Mouse (Mus musculus): ENCODE measurements around the gene Arl3. TPM values are rescaled to one million over a fixed set of nuclear protein-coding genes. Genes with fewer than 3 reads are reported as not detected.
"Not testable (repeated sequence)": the region's sequence is repeated elsewhere in the genome, so short reads cannot be mapped to it uniquely, and the experiment has no call there.

The Arl3 gene
- polyA plus RNA-seq, 1 experiment from 2014 or later: 72.5 TPM

- Histone ChIP-seq H3K4me2 (ENCODE audit: low read length) (no peak overlapping the region), H3K9me3 (ENCODE audit: control insufficient read depth, low read length) (no peaks in the 10 kb centered on the region), H3K9ac (ENCODE audit: low read length) (no peak overlapping the region), H3K4me1 (ENCODE audit: control insufficient read depth in 2 of 2, insufficient read depth in 2 of 2, low read length in 2 of 2) (peaks cover 5 to 20% of the 10 kb centered on the region in 2 experiments; a peak in 3 of 4 replicates), H3K27ac (replicated peaks in 1 of 2; ENCODE audit: control insufficient read depth in 1 of 2, insufficient read depth in 1 of 2, low read depth in 2 of 2, low read length in 2 of 2) (no peak overlapping the region), H3K4me3 (ENCODE audit: control insufficient read depth in 1 of 2, insufficient read depth in 1 of 2, low read depth in 1 of 2, low read length in 2 of 2) (no peak overlapping the region), H3K36me3 (ENCODE audit: control insufficient read depth, insufficient read depth, low read length) (no peaks in the 10 kb centered on the region), H3K27me3 (ENCODE audit: control insufficient read depth, insufficient read depth, low read length) (no peaks in the 10 kb centered on the region)
- WGBS: 60% methylated on average over 4 of the region's 4 CpGs
- no peak for ATAC-seq (ENCODE audit: insufficient number of reproducible peaks, insufficient read depth, low FRiP score, low read depth)
Observed at GRCm38 (mm10) chr19:46575196-46575595, 2.2 kb upstream of the Arl3 start.

- Histone ChIP-seq H3K4me2 (ENCODE audit: low read length) (peak overlapping the region; percentile 82), H3K9ac (ENCODE audit: low read length) (peak overlapping the region; percentile 79), H3K36me3 (ENCODE audit: control insufficient read depth, insufficient read depth, low read length) (no peaks in the 10 kb centered on the region), H3K4me3 (ENCODE audit: control insufficient read depth in 1 of 2, insufficient read depth in 1 of 2, low read depth in 1 of 2, low read length in 2 of 2) (peak overlapping the region; percentile 67 to 90), H3K4me1 (ENCODE audit: control insufficient read depth in 2 of 2, insufficient read depth in 2 of 2, low read length in 2 of 2) (peaks cover 5 to 20% of the 10 kb centered on the region in 2 experiments; a peak in 3 of 4 replicates), H3K9me3 (ENCODE audit: control insufficient read depth, low read length) (no peaks in the 10 kb centered on the region), H3K27ac (replicated peaks in 1 of 2; ENCODE audit: control insufficient read depth in 1 of 2, insufficient read depth in 1 of 2, low read depth in 2 of 2, low read length in 2 of 2) (no peak overlapping the region), H3K27me3 (ENCODE audit: control insufficient read depth, insufficient read depth, low read length) (no peaks in the 10 kb centered on the region)
- ATAC-seq (ENCODE audit: insufficient number of reproducible peaks, insufficient read depth, low FRiP score, low read depth): no peak
- 41% methylated on average over 6 of the region's 6 CpGs for WGBS
Observed at GRCm38 (mm10) chr19:46573990-46574389, 992 bp upstream of the Arl3 start.

DNA sequence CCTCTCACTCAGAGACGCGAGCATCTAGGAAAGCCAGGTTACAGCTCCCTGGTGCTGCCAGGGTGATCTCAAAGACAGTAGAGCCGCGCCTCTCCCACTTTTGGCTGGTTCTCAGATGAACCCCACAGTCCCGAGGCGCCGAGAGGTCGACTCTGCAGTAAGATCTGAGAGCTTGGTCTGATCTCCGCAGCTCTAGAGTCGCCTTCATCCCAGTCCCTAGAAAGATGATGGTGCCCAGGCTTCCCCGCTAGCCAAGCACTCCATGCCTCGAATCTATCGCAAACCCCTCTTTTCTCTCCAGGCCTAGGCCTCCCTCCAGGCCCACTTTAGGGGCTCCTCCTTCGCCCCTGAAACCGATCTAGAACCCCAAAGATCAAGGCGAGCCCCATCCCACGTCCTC is 450 bp downstream of the Arl3 start:
- Histone ChIP-seq H3K4me2 (ENCODE audit: low read length) (peak overlapping the region; percentile 83), H3K27ac (replicated peaks in 1 of 2; ENCODE audit: control insufficient read depth in 1 of 2, insufficient read depth in 1 of 2, low read depth in 2 of 2, low read length in 2 of 2) (peak overlapping the region; percentile 55 to 56), H3K36me3 (ENCODE audit: control insufficient read depth, insufficient read depth, low read length) (no peaks in the 10 kb centered on the region), H3K9ac (ENCODE audit: low read length) (peak overlapping the region; percentile 81), H3K27me3 (ENCODE audit: control insufficient read depth, insufficient read depth, low read length) (no peaks in the 10 kb centered on the region), H3K4me1 (ENCODE audit: control insufficient read depth in 2 of 2, insufficient read depth in 2 of 2, low read length in 2 of 2) (peaks cover 0 to 12% of the 10 kb centered on the region in 2 experiments; a peak in 2 of 4 replicates), H3K4me3 (ENCODE audit: control insufficient read depth in 1 of 2, insufficient read depth in 1 of 2, low read depth in 1 of 2, low read length in 2 of 2) (peak overlapping the region; percentile 88 to 90), H3K9me3 (ENCODE audit: control insufficient read depth, low read length) (no peaks in the 10 kb centered on the region)
- peak; percentile 4; the same call in 1 of the 2 replicates for ATAC-seq (ENCODE audit: insufficient number of reproducible peaks, insufficient read depth, low FRiP score, low read depth)
- under 1% methylated on average over 17 of the region's 17 CpGs for WGBS

DNA sequence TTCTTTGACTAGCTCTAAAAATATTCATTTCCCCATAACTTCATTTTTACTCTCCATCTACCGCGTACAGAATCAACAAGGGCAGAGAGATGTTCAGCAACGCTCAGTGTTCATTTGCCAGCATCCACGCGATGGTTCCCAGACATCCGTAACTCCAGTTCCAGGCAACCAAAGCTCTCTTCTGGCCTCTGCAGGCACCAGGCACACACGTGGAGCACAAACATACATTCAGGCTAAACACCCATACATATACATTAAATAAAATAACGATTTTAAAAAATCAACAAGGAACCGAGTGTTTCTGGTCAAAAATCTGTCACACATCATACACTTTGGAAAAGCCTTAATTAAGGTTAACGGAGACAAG is 1.1 kb downstream of the Arl3 start:
- 27% methylated on average over 10 of the region's 10 CpGs for WGBS
- H3K4me1 ChIP-seq (ENCODE audit: control insufficient read depth in 2 of 2, insufficient read depth in 2 of 2, low read length in 2 of 2): peaks cover 0 to 12% of the 10 kb centered on the region in 2 experiments; a peak in 2 of 4 replicates
- peak overlapping the region; percentile 83 for H3K4me2 ChIP-seq (ENCODE audit: low read length)
- no peak for ATAC-seq (ENCODE audit: insufficient number of reproducible peaks, insufficient read depth, low FRiP score, low read depth)
- H3K27ac ChIP-seq (replicated peaks in 1 of 2; ENCODE audit: control insufficient read depth in 1 of 2, insufficient read depth in 1 of 2, low read depth in 2 of 2, low read length in 2 of 2): peak overlapping the region in 1 of 2 experiments; percentile 55; a peak in 1 of 4 replicates
- no peaks in the 10 kb centered on the region for H3K9me3 ChIP-seq (ENCODE audit: control insufficient read depth, low read length)
- H3K27me3 ChIP-seq (ENCODE audit: control insufficient read depth, insufficient read depth, low read length): no peaks in the 10 kb centered on the region
- H3K36me3 ChIP-seq (ENCODE audit: control insufficient read depth, insufficient read depth, low read length): no peaks in the 10 kb centered on the region
- H3K4me3 ChIP-seq (ENCODE audit: control insufficient read depth in 1 of 2, insufficient read depth in 1 of 2, low read depth in 1 of 2, low read length in 2 of 2): peak overlapping the region; percentile 88 to 90; a peak in 3 of 4 replicates
- H3K9ac ChIP-seq (ENCODE audit: low read length): peak overlapping the region; percentile 81

GRCm38 (mm10) chr19:46571211-46571877 is 1.7 kb downstream of the Arl3 start:
- not testable (repeated sequence) for H3K27ac ChIP-seq (replicated peaks in 1 of 2; ENCODE audit: control insufficient read depth in 1 of 2, insufficient read depth in 1 of 2, low read depth in 2 of 2, low read length in 2 of 2)

GRCm38 (mm10) chr19:46564043-46564462 is 8.9 kb downstream of the Arl3 start:
- peak overlapping the region in 1 of 2 experiments; percentile 39; a peak in 1 of 4 replicates for H3K27ac ChIP-seq (replicated peaks in 1 of 2; ENCODE audit: control insufficient read depth in 1 of 2, insufficient read depth in 1 of 2, low read depth in 2 of 2, low read length in 2 of 2)

More at GRCm38 (mm10) chr19:46571211-46571877, 1.7 kb downstream of the Arl3 start:
- not testable (repeated sequence) for H3K4me3 ChIP-seq (ENCODE audit: control insufficient read depth in 1 of 2, insufficient read depth in 1 of 2, low read depth in 1 of 2, low read length in 2 of 2); ATAC-seq (ENCODE audit: insufficient number of reproducible peaks, insufficient read depth, low FRiP score, low read depth); H3K9me3 ChIP-seq (ENCODE audit: control insufficient read depth, low read length); H3K9ac ChIP-seq (ENCODE audit: low read length); H3K36me3 ChIP-seq (ENCODE audit: control insufficient read depth, insufficient read depth, low read length); H3K27me3 ChIP-seq (ENCODE audit: control insufficient read depth, insufficient read depth, low read length)
- whole genome bisulfite sequencing: 88% methylated on average over 3 of the region's 3 CpGs
- Histone ChIP-seq H3K4me1 (ENCODE audit: control insufficient read depth in 2 of 2, insufficient read depth in 2 of 2, low read length in 2 of 2) (peaks cover 0 to 12% of the 10 kb centered on the region in 2 experiments; a peak in 2 of 4 replicates), H3K4me2 (ENCODE audit: low read length) (peak overlapping the region; percentile 83)

DNA sequence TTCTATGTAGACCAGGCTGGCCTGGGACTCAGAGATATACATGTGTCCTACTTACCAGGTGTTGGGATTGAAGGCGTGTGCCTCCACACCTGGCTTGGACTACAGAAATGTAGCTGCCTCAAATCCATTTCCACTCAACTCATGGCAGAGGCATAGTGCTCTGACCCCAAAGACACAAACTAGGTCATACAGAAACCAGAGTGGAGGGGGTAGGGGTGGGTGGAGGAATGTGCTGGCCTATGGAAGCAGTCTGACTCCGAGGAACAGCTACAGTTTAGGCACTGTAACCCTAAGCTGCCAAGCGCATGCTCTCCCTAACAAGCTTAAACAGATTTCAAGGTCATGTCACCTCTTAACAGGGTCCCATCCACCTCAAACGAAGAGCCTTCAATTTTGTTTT is 9.4 kb downstream of the Arl3 start:
- Histone ChIP-seq H3K9ac (ENCODE audit: low read length) (no peak overlapping the region), H3K4me2 (ENCODE audit: low read length) (no peak overlapping the region; the same call in 1 of the 2 replicates), H3K4me3 (ENCODE audit: control insufficient read depth in 1 of 2, insufficient read depth in 1 of 2, low read depth in 1 of 2, low read length in 2 of 2) (no peak overlapping the region), H3K27me3 (ENCODE audit: control insufficient read depth, insufficient read depth, low read length) (no peaks in the 10 kb centered on the region), H3K36me3 (ENCODE audit: control insufficient read depth, insufficient read depth, low read length) (no peaks in the 10 kb centered on the region), H3K27ac (replicated peaks in 1 of 2; ENCODE audit: control insufficient read depth in 1 of 2, insufficient read depth in 1 of 2, low read depth in 2 of 2, low read length in 2 of 2) (peak overlapping the region; percentile 39 to 54), H3K4me1 (ENCODE audit: control insufficient read depth in 2 of 2, insufficient read depth in 2 of 2, low read length in 2 of 2) (peaks cover 10 to 19% of the 10 kb centered on the region in 2 experiments), H3K9me3 (ENCODE audit: control insufficient read depth, low read length) (no peaks in the 10 kb centered on the region)
- no peak for ATAC-seq (ENCODE audit: insufficient number of reproducible peaks, insufficient read depth, low FRiP score, low read depth)
- WGBS: 58% methylated on average over 4 of the region's 4 CpGs

More at GRCm38 (mm10) chr19:46564043-46564462, 8.9 kb downstream of the Arl3 start:
- Histone ChIP-seq H3K4me1 (ENCODE audit: control insufficient read depth in 2 of 2, insufficient read depth in 2 of 2, low read length in 2 of 2) (peaks cover 10 to 19% of the 10 kb centered on the region in 2 experiments), H3K36me3 (ENCODE audit: control insufficient read depth, insufficient read depth, low read length) (no peaks in the 10 kb centered on the region), H3K27me3 (ENCODE audit: control insufficient read depth, insufficient read depth, low read length) (no peaks in the 10 kb centered on the region), H3K4me2 (ENCODE audit: low read length) (no peak overlapping the region), H3K9ac (ENCODE audit: low read length) (no peak overlapping the region), H3K9me3 (ENCODE audit: control insufficient read depth, low read length) (no peaks in the 10 kb centered on the region), H3K4me3 (ENCODE audit: control insufficient read depth in 1 of 2, insufficient read depth in 1 of 2, low read depth in 1 of 2, low read length in 2 of 2) (no peak overlapping the region)
- 82% methylated on average over 14 of the region's 14 CpGs for WGBS
- no peak for ATAC-seq (ENCODE audit: insufficient number of reproducible peaks, insufficient read depth, low FRiP score, low read depth)

All from heart, embryonic 14.5 days (tissue).